Mouse (Mus musculus) MN1 (cell line): ENCODE measurements around the gene Csrnp2.

Source experiments
- DNase-seq: peaks from one replicate; pipeline ENCODE4 v3.0.0-alpha.2; 2016; ENCODE audit warnings: low spot score

Gene Csrnp2

DNA sequence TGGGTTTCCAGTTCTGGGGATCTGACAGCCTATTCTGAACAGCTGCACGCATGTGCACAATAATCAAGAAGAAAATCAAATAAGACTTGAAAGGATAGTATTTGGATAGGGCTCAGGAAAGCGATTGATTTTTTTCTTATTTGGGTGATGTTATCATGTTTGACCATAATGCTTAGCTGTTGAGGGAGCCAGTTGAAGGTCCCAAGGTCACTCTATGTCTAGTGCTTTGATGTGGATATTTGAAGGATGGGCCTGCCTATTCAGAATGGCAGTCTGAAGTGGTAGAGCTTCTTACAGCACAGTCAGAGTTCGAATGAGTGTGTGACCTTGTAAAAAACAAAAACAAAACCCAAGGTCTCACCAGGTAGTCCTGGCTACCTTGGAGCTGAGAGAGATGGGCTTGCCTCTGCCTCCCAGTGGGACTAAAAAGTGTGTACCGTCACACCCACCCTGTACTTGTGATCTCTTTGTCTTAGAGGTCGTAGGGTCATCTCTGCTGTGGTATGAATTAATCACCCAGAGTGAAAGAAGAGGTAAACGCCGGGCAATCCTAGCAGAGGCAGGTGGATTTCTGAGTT is 21.3 kb downstream of the Csrnp2 start:
- DNase-seq = no peak

DNA sequence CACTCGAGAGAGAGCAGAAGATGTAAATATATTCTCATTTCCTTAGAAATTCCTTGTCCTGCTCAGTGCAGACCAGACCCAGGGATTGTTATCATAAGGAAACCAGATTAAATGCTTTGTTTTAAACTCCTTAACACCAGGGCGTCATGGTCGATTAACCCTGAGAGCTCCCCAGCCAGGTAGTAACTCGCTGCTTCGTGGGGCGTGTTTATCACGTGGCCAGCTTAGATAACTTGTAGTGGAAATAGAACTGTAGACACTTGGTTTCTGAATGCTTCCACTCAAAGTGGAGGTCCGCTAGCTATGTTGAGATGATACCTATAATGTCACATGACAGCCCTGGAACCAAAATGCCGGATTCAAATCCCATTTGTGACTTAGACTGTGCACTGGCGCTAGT is 25.3 kb downstream of the Csrnp2 start:
- no peak for DNase-seq

DNA sequence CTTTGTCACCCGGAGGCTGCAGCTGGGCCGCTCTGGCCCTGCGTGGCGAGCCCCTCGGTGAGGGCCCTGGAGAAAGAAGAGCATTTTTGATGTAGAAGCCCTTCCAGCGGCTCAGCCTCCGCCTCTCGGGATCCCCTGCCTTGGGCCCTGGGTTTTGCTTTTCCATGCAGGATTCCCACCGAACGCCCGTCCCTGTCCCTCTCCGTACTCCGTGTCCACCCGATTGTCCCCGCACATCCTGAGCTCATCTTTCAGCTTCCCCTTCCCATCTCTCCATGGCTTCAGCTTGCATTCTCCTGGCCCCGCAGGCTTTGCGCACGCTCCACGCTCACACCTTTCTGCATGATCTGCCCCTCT is 26.1 kb downstream of the Csrnp2 start:
- DNase-seq = peak; percentile 49

DNA sequence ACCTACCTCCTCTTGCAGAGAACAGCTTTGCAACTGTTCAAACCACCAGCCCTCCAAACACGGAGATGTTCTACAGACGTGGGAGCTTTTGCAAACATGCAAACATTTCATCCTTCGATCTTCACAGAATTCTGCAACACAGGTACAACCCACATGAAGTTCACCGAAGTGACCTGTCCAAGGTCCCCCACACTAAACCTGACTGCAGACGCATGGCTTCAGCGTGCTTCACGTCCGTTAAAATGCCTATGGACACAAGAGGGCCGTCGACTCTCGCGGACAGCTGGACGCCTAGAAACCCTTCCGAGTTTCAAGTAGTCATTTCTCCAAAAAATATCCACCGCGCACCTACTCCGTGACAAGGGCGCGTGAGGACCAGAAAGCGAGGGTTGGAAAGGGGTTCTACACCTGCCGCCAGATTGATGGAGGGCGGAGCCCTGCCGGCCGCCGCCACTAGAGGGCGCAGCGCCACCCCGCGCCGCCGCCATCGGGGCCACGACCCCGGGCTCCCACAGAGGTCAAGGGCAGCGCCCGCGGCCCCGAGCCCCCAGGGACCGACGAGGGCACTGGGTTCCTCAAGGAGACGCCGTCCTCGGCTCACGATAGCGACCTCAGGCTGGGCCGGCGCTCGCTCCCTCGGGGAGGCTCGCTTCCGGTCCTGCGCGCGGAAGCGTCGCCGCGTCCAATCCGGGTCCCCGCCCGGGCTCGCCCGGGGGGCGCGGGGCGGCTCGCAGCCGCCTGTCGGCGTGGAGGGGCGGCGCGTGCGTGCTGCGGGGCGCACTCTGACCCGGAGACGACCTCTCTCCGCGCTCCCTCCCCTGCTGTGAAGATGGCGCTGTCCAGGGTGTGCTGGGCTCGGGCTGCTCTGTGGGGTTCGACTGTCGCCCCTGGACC is 26.7 kb downstream of the Csrnp2 start, which contains the start of gene Letmd1:
Gene Letmd1 (plus strand): TSS at position 729 of the 894 bp plus-strand sequence.
- peak; percentile 96 for DNase-seq

DNA sequence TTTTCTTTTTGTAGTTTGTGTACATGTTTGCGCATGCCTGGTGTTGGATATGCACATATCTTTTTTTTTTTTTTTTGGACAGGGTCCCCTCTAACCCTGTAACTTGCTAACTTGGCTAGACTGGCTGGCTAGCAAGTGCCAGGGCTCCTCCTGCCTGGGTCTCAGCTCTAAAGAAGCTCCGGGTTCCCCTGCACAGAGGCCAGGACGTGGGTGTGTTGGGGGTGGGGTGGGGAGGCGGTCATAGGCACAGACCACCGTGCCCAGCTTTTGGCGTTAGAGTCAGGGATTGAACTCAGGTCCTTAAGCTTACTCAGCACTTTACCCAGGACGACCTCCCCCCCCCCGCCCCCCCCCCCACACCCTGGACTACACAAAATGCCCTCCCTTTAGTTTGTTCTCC is 27.6 kb downstream of the Csrnp2 start:
- no peak for DNase-seq

DNA sequence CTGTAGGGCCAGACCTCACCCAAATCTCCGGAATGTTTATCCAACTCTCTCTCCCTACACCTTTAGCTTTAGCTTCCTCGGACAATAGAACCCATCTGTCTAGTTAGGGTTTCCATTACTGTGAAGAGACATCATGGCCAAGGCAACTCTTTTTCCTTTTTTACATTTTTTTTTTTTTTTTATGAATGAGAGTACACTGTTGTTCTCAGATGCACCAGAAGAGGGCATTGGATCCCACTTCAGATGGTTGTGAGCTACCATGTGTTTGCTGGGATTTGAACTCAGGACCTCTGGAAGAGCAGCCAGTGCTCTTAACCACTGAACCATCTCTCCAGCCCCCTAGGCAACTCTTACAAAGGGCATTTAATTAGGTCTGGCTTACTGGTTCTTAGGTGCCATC is 29.9 kb downstream of the Csrnp2 start:
- DNase-seq = no peak

DNA sequence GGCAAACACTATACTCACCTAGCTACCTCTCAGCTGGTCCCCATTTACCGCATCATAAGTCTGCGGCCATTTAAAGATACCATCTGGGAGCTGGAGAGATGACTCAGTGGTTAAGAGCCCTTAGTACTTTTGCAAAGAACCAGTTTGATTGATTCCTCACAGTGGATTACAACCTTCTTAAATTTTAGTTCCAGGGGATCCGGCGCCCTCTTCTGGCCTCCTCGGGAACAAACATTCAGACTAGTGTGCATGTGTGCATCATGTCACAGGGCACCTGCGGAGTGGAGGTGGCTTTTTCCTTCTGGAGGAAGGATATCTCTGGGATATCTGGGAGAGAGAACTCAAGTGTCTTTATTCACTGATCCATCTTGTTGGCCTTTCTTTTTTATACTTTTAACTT is 31.6 kb downstream of the Csrnp2 start:
- peak; percentile 88 for DNase-seq

DNA sequence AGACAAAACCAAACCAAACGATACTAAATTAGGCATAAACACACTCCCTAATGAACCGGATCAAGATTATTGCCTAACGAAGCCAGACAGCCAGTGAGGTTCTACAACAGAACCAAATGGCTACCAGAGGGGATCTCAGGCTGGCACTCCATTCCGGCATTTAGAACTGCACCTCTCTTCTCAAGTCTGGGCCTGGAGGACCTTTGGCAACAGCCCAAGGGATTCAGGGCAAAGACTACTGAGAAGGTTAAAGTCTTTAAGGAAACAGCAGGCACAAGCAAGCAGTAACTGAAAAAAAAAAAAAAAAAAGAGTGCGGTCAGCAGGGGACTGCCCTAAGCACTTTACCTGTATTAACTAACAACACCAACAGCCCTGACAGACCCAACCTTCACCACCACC is 33.2 kb downstream of the Csrnp2 start:
- DNase-seq = no peak

DNA sequence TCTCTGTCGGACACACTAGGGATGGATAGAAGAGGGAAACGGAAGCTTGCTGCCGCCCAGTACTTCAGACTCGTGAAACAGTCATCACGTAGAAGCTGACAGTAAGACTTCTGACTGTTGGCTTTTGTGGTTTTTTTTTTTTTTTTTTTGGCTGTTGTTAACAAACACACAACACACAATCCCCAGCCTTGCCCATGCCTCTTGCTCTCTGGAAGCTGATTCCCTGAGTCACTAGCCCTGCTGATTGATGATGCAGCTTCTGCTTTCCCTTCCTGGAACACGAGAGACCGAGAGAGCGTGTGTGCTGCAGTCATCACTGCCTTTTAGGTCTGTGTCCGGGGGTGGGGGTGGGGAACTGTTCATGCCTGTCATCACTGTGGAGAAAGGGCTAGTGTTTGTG is 33.6 kb downstream of the Csrnp2 start:
- DNase-seq = peak; percentile 62

DNA sequence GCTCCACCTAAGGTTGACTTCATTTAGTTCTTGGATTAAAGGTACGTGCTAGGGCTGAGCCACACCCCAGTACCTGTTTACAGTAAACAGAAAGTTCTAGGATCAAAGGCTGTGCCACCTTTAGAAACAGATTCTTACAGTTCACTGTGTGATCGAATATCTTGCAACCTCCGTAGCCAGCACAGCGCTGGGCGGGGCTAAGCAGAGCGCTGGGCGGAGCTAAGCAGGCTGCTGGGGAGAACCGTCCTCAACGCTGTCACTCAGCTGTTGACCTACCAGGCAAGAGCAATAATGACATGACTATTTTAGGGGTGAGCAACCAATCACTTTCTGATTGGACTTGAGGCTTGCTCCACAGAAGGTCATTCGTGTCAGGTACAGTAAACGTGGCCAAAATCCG is 34.3 kb downstream of the Csrnp2 start:
- no peak for DNase-seq

DNA sequence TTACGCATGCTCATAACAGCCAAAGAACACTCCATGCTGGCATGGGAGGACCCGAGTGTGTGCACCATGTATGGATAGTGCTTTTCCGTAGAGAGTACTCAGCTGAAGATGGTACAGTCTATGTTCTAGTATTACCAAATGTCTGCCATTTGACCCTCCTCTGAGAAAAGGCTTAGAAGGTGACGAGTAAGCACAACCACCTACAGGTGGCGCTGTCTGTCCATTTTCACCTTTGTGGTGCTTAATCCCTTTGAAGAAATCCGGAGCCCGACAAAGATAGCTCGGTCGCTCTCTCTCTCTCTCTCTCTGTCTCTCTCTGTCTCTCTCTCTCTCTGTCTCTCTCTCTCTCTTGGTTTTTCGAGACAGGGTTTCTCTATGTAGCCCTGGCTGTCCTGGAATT is 37.2 kb downstream of the Csrnp2 start:
- peak; percentile 91 for DNase-seq

DNA sequence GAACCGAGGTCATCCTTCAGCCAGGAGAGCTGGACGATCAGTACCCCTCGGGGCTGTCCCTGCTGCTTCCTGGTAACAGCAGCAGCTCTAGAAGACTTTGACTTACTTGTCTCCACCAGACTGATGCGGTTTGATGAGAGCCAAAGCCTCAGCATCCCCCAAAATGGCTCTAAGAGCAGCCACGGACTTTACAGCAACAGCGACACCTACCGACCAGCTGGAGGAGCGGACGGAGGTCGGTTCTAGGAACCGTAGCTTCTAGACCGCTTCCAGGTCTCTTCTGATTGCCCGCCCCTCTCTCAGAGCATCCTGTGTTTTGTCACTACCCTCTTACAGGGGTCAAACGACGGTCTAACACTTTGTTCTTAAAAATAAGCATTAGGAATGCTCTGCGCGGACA is 37.9 kb downstream of the Csrnp2 start:
- DNase-seq = peak; percentile 88

DNA sequence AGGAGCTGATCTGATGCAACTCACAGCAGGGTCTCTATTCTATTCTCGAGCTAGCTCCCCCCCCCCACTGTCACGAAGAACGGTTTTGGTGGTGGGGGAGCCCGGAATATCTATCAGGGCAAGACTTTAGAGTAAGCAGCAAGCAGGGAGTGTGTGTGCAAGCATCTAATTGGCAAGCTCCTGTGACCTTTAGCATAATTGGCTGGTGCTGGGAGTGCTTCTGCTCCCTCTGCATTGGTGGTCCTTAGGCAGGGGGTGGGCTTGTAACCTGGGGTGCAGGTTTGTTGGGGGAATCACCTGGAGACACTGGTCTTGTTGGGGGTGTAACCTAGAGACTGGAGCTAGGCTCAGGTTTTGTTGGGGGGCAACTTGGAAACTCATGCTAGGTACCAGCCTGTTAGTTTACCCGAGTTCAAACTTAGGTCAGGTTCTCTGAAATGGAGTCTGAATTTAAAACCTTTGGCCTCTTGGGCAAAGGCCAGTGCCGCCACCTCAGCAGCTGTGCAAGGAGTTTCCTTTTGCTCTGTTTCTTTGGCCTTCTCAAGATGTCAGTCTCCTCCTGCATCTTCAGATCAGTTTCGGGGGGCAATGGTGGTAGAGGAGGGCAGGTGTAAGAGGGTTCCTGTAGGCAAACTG is 38.8 kb downstream of the Csrnp2 start:
- no peak for DNase-seq

DNA sequence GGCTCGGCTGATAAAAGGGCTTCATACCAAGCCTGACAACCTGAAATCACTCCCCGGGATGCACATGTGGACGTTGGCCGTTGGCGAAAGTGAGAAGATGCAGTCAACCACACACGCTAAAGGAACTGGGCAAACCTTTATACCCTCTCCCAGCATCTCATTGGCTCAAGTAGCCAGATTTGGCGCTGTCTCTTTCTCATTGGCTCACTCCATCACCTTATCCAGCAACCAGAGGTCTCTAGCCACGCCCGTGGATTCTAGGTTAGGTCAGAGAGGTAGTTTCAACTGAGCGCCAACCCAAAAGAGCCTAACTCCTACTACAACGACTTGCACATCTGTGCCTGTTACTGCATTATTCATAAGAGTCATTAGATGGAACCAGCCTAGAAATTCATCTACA is 42.8 kb downstream of the Csrnp2 start:
- no peak for DNase-seq

DNA sequence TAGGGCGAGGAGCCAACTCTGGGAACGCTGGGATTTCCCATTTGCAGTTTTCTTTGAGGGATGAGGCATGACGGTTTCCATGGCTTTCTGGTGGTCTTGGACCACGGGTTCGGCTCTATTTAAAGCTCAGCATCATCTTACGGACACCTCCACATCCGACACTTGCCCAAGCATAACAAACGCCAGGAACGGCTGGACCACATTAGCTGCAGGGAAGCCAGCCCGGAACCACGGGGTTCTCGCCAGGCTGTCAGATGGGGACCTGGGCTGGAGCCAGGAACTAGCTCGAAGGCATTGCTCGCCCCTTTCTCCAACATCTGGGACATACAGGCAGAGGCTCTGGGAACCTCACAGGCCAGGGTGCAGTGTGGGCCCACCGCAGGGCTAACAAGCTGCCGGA is 44.0 kb downstream of the Csrnp2 start:
- DNase-seq = no peak

DNA sequence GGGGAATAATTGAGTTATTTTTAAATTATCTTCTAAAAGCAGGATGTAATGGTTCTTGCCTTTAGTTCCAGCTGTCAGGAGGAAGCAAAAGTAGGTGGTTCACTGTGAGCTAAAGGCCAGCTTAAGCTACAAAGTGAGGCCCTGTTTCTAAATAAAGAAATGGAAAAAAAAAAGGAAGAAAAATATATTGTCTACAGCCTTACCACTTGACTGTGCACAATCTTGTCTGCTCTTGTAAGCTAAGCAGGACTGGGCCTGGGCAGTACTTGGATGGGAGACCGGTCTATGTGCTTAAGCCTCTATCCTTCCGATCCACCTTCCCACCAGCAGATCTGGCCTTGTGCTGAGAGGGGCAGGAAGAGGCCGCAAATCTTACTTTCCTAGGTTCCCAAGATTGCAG is 45.8 kb downstream of the Csrnp2 start:
- peak; percentile 57 for DNase-seq

DNA sequence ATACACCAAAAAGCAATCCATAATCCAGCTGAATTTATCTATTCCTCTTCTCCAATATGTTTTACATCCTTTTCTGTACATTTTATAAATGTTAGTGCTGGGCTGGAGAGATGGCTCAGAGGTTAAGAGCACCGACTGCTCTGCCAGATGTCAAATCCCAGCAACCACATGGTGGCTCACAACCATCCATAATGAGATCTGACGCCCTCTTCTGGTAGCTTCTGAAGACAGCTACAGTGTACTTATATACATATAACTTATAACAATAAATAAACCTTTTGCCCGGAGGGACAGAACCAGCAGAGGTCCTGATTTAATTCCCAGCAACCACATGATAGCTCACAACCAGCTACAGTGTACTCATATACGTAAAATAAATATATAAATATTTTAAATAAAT is 46.7 kb downstream of the Csrnp2 start:
- DNase-seq = no peak

DNA sequence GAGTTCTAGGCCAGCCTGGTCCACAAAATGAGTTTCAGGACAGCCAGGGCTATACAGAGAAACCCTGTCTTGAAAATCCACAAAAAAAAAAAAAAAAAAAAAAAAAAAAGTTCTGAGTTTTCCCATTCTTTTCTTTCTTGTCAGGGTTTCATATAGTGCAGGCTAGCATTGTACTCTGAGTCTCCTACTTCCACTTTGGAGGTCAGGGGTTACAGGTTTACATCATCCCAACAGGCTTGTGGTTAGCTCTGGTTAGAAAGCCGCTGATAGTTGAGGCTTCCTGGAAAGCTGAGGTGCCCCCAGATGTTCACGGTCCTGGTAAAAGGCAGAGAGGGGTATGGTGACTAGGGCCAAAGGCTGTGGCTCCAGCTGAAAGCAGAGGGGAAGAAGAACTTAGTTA is 48.4 kb downstream of the Csrnp2 start:
- no peak for DNase-seq

DNA sequence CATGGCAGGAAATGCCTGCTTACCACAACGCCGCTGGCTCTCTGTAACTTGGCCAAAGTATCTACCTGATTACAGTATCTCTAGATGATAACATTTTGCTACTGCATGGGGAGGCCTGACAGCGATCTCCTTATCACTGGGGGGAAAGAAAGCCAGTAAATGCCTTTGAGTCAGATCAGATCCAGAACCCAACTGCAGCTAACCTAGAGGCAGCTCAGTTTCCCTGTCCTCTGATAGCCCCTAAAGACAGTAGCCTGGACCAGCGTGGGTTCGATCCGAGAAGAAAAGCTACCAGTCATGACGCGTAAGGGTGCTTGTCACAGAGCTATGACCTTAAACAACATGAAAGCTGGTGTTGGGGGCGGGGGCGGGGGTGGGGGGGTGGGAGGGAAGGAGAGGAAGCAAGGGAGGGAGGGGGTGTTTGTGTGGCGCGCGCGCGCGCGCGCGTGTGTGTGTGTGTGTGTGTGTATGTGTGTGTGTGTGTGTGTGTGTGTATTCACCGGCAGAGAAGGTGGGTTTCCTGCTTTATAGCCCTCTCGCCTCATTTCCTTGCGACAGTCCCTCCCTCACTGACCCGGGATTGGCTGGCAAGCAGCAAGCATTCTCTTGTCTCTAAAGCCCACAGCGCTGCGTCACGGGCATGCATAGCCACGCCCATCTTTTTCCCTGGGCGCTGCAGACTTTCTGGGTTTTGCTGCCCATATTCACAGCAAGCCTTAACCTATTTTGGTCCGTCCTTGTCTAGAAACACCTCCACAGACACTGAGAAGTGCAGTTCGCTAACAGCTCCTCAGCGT is 52.0 kb downstream of the Csrnp2 start:
- DNase-seq = peak; percentile 94

DNA sequence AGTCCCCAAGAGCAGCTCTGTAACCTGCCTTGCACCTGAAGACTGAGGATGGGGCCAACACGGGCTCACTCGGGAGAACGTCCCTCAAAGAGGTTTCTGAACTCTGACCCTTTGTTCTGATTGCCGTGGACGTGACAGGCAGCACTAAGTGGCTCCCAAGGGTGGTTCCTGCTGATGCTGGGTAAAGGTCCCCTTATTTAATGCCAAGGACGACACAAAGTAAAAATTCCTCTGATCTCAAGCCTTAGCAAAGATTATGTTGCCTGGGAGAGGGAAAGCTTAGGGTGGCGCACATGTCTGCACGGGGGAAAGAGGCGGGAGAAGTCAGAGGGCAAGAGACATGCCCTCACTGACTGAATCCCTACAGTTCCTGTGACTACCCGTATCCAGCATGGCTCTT is 58.8 kb downstream of the Csrnp2 start:
- DNase-seq = no peak

DNA sequence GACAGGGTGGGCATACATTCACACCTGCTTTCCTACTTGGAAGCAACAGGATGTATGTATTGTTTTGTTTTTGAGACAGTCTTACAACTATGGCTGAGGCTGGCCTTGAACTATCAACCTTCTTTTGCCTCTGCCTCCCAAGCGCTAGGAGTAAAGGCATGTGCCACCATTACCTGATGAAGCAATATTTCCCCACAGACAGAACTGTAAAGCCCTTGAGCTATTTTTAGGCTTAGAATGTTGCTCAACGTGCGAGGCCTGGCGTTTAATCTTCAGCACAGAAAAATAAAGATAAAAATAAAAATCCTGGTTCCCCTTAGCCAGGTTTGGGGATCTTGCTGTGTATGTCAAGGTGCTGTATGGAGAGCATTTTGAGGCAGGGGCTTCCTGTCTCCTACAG is 59.2 kb downstream of the Csrnp2 start:
- DNase-seq = no peak

DNA sequence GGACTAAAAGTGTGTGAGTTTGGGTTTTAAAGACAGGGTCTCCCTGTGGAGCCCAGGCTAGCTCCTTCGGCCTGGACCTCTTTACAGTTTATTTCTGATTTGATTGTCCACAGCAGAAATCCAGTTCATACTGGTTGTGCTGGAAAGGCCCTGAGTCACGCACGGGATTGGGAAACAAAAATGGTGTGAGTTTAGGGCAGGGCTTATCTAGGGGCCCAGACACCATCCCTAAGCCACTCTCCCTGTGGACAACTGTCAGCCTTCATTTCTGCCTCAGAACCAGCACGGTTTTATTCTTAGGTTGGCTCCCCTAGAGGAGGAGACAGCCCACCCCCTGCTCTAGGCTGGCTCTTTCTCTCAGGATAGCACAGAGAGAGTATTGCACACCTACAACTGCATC is 62.1 kb downstream of the Csrnp2 start:
- DNase-seq = no peak
